Mouse (Mus musculus): ENCODE measurements around the gene Nup205.
"Not testable (repeated sequence)": the region's sequence is repeated elsewhere in the genome, so short reads cannot be mapped to it uniquely, and the experiment has no call there.

Gene Nup205

GRCm38 (mm10) chr6:35176979-35177649, at the start of gene Nup205:
Nup205 (plus strand) TSS chr6:35177421.
- DNase-seq (ENCODE audit: low spot score in 2 of 2): peak; percentile 66 to 92

GRCm38 (mm10) chr6:35132806-35133205, 44.4 kb upstream of the Nup205 start:
- DNase-seq (ENCODE audit: low spot score in 2 of 2): peak in 1 of 2 experiments; percentile 22

GRCm38 (mm10) chr6:35133246-35133578, 44.0 kb upstream of the Nup205 start:
- no peak for DNase-seq (ENCODE audit: low spot score in 2 of 2)

- peak; percentile 97 to 99 for DNase-seq (ENCODE audit: low spot score in 2 of 2)
Observed at GRCm38 (mm10) chr6:35133579-35134488, 43.4 kb upstream of the Nup205 start, which contains the start of gene Cnot4. Cnot4 (minus strand) TSS chr6:35133724.

GRCm38 (mm10) chr6:35134844-35135243, 42.4 kb upstream of the Nup205 start:
- no peak for DNase-seq (ENCODE audit: low spot score in 2 of 2)

GRCm38 (mm10) chr6:35140351-35140750, 36.9 kb upstream of the Nup205 start:
- DNase-seq (ENCODE audit: low spot score in 2 of 2): no peak

GRCm38 (mm10) chr6:35145569-35145968, 31.7 kb upstream of the Nup205 start:
- DNase-seq (ENCODE audit: low spot score in 2 of 2): no peak

- DNase-seq (ENCODE audit: low spot score in 2 of 2): no peak
Observed at GRCm38 (mm10) chr6:35147726-35148422, 29.3 kb upstream of the Nup205 start.

- no peak for DNase-seq (ENCODE audit: low spot score in 2 of 2)
Observed at GRCm38 (mm10) chr6:35154540-35154939, 22.7 kb upstream of the Nup205 start.

GRCm38 (mm10) chr6:35169250-35169649, 8.0 kb upstream of the Nup205 start:
- DNase-seq (ENCODE audit: low spot score in 2 of 2): no peak

- not testable (repeated sequence) for DNase-seq (ENCODE audit: low spot score in 2 of 2)
Observed at GRCm38 (mm10) chr6:35172028-35172427, 5.2 kb upstream of the Nup205 start.

GRCm38 (mm10) chr6:35173181-35173580, 4.0 kb upstream of the Nup205 start:
- no peak for DNase-seq (ENCODE audit: low spot score in 2 of 2)

- peak in 1 of 2 experiments; percentile 6 for DNase-seq (ENCODE audit: low spot score in 2 of 2)
Observed at GRCm38 (mm10) chr6:35177650-35178272, 540 bp downstream of the Nup205 start.

GRCm38 (mm10) chr6:35179299-35179698, 2.1 kb downstream of the Nup205 start:
- not testable (repeated sequence) for DNase-seq (ENCODE audit: low spot score in 2 of 2)

- no peak for DNase-seq (ENCODE audit: low spot score in 2 of 2)
Observed at GRCm38 (mm10) chr6:35184781-35185180, 7.6 kb downstream of the Nup205 start.

GRCm38 (mm10) chr6:35191198-35191597, 14.0 kb downstream of the Nup205 start:
- DNase-seq (ENCODE audit: low spot score in 2 of 2): no peak

GRCm38 (mm10) chr6:35225696-35226095, 48.5 kb downstream of the Nup205 start:
- no peak for DNase-seq (ENCODE audit: low spot score in 2 of 2)

- no peak for DNase-seq (ENCODE audit: low spot score in 2 of 2)
Observed at GRCm38 (mm10) chr6:35229415-35229814, 52.2 kb downstream of the Nup205 start.

GRCm38 (mm10) chr6:35236108-35236785, 59.0 kb downstream of the Nup205 start:
- no peak for DNase-seq (ENCODE audit: low spot score in 2 of 2)

- no peak for DNase-seq (ENCODE audit: low spot score in 2 of 2)
Observed at GRCm38 (mm10) chr6:35243252-35243651, 66.0 kb downstream of the Nup205 start.

GRCm38 (mm10) chr6:35243989-35244388, 66.8 kb downstream of the Nup205 start:
- DNase-seq (ENCODE audit: low spot score in 2 of 2): no peak

Data from urinary bladder, adult 18-20 months (tissue).